Mouse (Mus musculus) lung, adult 2 months (tissue): Measurements from ENCODE around the gene Krt23. TPM values are rescaled to one million over a fixed set of nuclear protein-coding genes. Genes with fewer than 3 reads are reported as not detected.
A peak's percentile ranks its signal among the peaks of the same experiment; 100 is the strongest.

Experiments
- DNase-seq: peaks from one replicate; pipeline ENCODE4 v3.0.0; 2022
- H3K4me1 ChIP-seq: fragments of 200-500 bp; 2 replicates; pipeline ENCODE4 v1.6.1; 2011; ENCODE audit warnings: low read length; ENCODE audit not compliant: control insufficient read depth, insufficient read depth
- H3K4me3 ChIP-seq: fragments of 200-500 bp; replicated peaks from 2 replicates; pipeline ENCODE3; 2011; ENCODE audit warnings: low read depth, mild to moderate bottlenecking, control low read depth, low read length; ENCODE audit errors: extremely low read depth
- CTCF ChIP-seq: fragments of 200-500 bp; IDR thresholded peaks from 2 replicates; pipeline ENCODE4 v1.5.1; 2011; ENCODE audit warnings: mild to moderate bottlenecking, low read length, control low read depth; ENCODE audit not compliant: insufficient read depth
- POLR2A ChIP-seq: fragments of 200-500 bp; IDR thresholded peaks from 2 replicates; pipeline ENCODE4 v1.6.1; 2011; ENCODE audit warnings: low read depth, mild to moderate bottlenecking, control low read depth, low read length, borderline replicate concordance; ENCODE audit errors: extremely low read depth
- WGBS: fragments of 180-500 bp; shearing (Covaris S2); methylation state at CpG from one replicate; pipeline ENCODE4 v1.1.7; 2018; 5-methylcytosine and 5-hydroxymethylcytosine counted together
- polyA plus RNA-seq: library from polyadenylated mRNA; depleted of rRNA; stranded (reverse); fragments of >200 nt; gene quantifications from 2 replicates; pipeline ENCODE4 v1.2.3, GENCODE M21; 2012

The Krt23 gene
- polyA plus RNA-seq, 1 experiment = 26.1 TPM

DNA sequence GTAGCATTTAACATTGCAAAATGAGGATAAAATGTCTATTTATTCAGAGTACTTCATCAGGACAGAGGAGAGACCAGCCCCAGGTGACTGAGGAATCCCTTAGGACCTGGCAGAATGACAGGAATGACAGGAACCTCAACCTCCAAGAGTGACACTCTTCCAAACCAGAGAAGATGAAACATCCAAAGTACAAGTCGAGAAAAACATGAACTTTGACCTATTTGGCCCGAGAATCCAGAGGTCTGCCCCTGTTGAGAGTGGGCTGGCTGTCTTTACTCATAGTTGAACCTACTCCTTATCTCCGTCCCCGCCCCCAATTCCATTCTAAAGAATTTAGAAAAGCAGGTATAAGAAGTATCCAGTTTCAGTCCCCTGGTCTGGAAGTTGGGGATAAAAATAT is 2.3 kb downstream of the Krt23 start:
- no peak for TF ChIP-seq CTCF
- TF ChIP-seq POLR2A = no peak
- 42% methylated on average over 4 of the region's 4 CpGs for WGBS
- Histone ChIP-seq H3K4me1 (no peaks in the 10 kb centered on the region; the same call in 1 of the 2 replicates), H3K4me3 (no peak overlapping the region)
- no peak for DNase-seq

GRCm38 (mm10) chr11:99489233-99489632 is 3.7 kb downstream of the Krt23 start:
- 58% methylated on average over 3 of the region's 3 CpGs for whole genome bisulfite sequencing
- no peak overlapping the region for H3K4me3 ChIP-seq
- H3K4me1 ChIP-seq = no peaks in the 10 kb centered on the region; the same call in 1 of the 2 replicates
- no peak for DNase-seq
- TF ChIP-seq CTCF (no peak), POLR2A (no peak)

DNA sequence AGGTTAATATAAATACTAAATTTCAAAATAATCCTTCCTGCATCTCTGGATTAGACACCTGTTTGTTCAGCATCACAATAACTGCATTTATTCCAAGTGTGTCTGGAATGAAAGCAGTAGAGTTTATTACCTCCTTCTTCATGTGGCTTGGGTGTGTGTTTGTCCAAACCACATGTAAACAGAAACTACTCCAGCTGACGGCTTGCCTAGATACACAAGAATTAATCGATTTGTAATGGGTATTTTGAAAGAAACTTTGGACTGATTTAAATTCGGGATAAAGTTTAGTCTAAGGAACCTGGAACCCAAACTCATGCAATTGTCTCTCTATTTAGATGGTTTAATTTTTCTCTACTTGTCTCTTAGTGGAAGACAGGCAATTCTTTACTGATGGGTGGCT is 18.0 kb downstream of the Krt23 start:
- DNase-seq = no peak
- Histone ChIP-seq H3K4me1 (no peaks in the 10 kb centered on the region; the same call in 1 of the 2 replicates), H3K4me3 (no peak overlapping the region)
- TF ChIP-seq CTCF = no peak
- no peak for TF ChIP-seq POLR2A
- WGBS = 56% methylated on average over 3 of the region's 3 CpGs

DNA sequence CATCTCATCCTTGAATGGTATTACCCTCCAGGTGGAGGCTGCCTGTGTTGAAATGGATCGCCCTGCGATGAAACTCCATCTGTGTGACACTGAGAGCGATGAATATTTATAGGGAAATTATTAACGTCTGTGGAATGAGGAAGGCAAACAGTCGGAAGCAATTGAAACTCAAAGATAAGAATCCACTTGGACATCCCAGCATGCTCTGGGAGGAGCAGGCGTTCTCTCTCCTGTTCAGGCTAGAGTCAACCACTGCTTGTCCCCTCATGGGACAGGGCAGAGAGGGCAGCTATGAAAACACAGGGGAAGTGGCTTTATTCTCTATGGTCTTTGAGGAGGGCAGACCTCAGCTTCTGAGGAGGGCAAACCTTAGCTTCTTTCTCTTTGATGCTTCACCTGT is 19.5 kb downstream of the Krt23 start:
- peak; percentile 41 for DNase-seq
- no peaks in the 10 kb centered on the region; the same call in none of the 2 replicates for H3K4me1 ChIP-seq
- TF ChIP-seq CTCF (no peak), POLR2A (peak; percentile 43; the same call in 1 of the 2 replicates)
- WGBS = 57% methylated on average over 6 of the region's 6 CpGs
- H3K4me3 ChIP-seq = no peak overlapping the region

DNA sequence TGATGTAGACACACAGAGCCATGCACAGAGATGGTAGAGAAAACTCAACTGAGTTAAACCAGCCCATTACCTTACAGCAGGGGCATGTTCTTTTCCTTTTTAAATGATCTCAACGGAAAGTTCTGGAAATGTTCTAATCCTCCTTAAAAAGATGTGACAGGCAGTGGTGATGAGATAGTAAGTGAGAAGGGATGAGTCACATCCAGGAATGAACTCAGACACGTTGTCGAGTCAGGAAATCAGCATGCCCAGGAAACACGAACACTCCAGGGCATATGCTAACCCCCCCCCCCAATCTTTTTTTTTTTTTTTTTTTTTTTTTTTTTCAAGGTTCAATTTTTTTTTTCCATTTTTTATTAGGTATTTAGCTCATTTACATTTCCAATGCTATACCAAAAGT is 20.5 kb downstream of the Krt23 start:
- TF ChIP-seq POLR2A (no peak), CTCF (no peak)
- no peak for DNase-seq
- 44% methylated on average over 4 of the region's 4 CpGs for WGBS
- H3K4me3 ChIP-seq = no peak overlapping the region
- no peaks in the 10 kb centered on the region; the same call in none of the 2 replicates for H3K4me1 ChIP-seq

DNA sequence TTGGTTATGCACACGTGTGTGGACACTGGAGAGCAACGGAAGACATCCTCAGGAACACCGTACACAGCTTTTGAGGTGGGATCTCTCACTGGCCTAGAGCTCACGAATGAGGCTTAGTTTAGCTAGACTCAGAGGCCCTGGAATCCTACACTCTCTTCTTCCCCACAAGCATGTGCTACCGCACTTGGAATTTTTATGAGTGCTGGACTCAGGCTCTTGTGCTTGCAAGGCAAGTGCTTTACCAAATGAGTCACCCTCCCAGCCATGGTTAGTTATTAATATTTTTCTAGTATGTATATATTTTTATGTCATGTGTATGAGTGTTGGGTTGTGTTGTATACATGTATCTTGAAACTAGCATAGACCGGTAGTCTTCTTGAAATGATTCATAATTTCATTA is 21.0 kb downstream of the Krt23 start:
- H3K4me3 ChIP-seq = no peak overlapping the region
- TF ChIP-seq CTCF = no peak
- TF ChIP-seq POLR2A = no peak
- H3K4me1 ChIP-seq = no peaks in the 10 kb centered on the region; the same call in none of the 2 replicates
- 65% methylated on average over 6 of the region's 6 CpGs for WGBS
- DNase-seq = peak; percentile 38

DNA sequence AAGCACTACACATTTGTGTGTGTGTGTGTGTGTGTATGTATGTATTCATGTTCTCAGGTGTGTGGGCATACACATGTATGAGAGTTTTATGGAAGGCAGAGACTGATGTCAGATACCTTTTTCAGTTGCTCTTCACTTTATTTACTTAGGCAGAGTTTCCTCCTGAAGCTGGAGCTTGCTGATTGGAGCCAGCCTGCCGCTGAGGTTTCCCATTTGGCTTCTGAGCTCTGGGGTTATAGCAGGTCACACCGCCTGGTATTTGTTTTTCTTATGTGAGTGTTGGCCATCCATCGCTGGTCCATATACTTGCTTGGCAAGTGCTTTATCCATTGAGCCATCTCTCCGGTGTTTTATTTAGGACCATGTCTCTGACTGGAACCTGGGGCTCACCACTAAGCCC is 23.7 kb downstream of the Krt23 start:
- 36% methylated on average over 4 of the region's 4 CpGs for WGBS
- no peaks in the 10 kb centered on the region; the same call in none of the 2 replicates for H3K4me1 ChIP-seq
- DNase-seq = no peak
- TF ChIP-seq POLR2A (no peak), CTCF (no peak)
- H3K4me3 ChIP-seq = no peak overlapping the region

- no peak for DNase-seq
- Histone ChIP-seq H3K4me3 (no peak overlapping the region), H3K4me1 (no peaks in the 10 kb centered on the region; the same call in none of the 2 replicates)
- TF ChIP-seq POLR2A (no peak), CTCF (no peak)
- 59% methylated on average over 11 of the region's 11 CpGs for WGBS
These were observed 24.4 kb downstream of the Krt23 start for GRCm38 (mm10) chr11:99468566-99468965.

DNA sequence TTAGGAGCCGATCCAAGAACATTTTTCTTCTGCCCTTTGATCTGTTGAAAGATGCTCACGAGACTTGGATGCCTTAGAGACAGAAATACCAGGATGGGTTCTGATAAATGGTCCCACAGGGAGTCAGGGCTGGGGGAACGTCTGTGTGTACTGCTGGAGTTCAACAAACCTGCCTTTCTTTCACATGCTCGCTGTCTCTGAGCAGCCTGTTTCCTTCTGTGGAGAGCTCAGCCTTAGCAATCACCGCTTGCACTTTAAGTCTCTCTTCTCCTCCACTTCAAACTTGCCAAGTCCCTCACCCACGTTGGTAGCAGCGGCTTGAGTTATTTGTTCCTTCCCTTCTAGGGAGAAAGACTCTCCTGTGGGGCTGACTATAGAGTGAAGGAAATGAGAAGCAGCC is 26.6 kb downstream of the Krt23 start:
- WGBS = 10% methylated on average over 7 of the region's 7 CpGs
- Histone ChIP-seq H3K4me1 (no peaks in the 10 kb centered on the region; the same call in none of the 2 replicates), H3K4me3 (no peak overlapping the region)
- DNase-seq = no peak
- no peak for TF ChIP-seq CTCF

DNA sequence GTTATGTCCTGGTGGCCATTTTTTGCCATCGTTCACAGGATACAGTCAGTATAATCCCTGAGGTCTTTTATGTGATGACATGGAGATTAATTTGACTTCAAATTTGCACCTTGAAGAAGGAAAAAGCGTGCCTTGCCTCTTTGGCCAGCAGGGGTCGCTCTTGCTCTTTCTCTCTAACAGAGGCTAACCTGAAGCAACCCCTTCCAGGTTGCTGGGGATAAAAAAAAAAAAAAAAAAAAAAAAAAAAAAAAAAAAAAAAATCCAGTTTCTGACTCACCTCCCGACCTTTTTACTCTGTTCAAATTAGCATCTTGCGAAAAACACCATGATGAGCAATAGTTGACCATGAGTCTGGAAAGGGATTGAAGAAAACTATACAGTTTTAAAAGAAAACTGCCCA is 28.1 kb downstream of the Krt23 start:
- WGBS = 5% methylated on average over 5 of the region's 5 CpGs
- DNase-seq = peak; percentile 75
- Histone ChIP-seq H3K4me1 (no peaks in the 10 kb centered on the region; the same call in 1 of the 2 replicates), H3K4me3 (no peak overlapping the region)
- TF ChIP-seq CTCF (peak; percentile 80), POLR2A (no peak)
